Mouse (Mus musculus) cerebellum, adult 2 months (tissue): ENCODE measurements at regions not wholly inside any gene's neighbourhood (a gene's known extent, or its start where the extent isn't known, plus 50 kb on each side); places are given as distances from the start of the nearest gene placed in this dataset.

Experiments
- CTCF ChIP-seq: fragments of 200-500 bp; IDR thresholded peaks from 2 replicates; pipeline ENCODE4 v1.5.1; 2011; ENCODE audit warnings: low read depth, mild to moderate bottlenecking, control low read depth, low read length, moderate library complexity, borderline replicate concordance; ENCODE audit not compliant: insufficient read depth
- POLR2A ChIP-seq: fragments of 200-500 bp; IDR thresholded peaks from 2 replicates; pipeline ENCODE4 v1.6.1; 2011; ENCODE audit warnings: low read length, control low read depth, borderline replicate concordance; ENCODE audit not compliant: insufficient read depth

DNA sequence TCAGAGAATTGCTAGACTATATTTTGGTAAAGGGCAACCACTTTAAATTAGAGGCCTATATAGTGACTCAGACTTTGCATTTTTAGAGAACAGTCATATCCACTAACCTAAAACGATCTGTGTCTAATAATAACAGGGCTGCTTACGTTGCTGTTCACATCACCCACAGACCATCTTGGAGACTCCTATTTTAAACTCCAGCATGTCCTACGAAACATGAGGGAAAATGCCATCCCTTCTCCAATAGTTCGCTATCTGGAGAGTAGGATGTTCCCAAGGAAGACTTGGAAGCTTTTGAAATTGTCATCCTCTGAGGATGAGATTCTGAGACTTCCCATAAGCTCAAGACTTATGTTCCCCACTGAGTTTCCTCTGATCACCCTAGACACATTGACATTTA, 518.6 kb downstream of the Gm9195 start:
- TF ChIP-seq POLR2A, result no peak
- TF ChIP-seq CTCF, result no peak
